Mouse (Mus musculus) ZHBTc4 (cell line): ENCODE data around the gene Patj.

ENCODE experiments used
- DNase-seq: peaks from one replicate; pipeline ENCODE4 v3.0.0-alpha.2; 2011; ENCODE audit warnings: low read depth, low spot score

Gene Patj

DNA sequence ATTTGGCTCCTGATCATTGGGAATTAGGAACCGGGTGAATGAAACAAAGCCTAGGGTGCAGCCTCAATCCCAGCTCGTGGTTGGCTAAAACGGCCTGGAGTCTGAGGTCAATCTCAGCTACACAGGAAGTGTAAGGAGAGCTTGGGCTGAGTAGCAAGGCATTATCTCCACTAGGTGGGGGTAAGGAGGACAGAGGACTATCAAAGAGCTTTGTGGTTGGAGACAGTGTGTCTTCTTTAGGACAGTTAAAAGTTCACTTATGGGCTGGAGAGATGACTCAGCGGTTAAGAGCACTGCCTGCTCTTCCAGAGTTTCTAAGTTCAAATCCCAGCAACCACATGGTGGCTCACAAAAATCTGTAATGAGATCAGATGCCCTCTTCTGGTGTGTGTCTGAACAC lies 329.9 kb downstream of the Patj start:
- DNase-seq = peak; percentile 96

DNA sequence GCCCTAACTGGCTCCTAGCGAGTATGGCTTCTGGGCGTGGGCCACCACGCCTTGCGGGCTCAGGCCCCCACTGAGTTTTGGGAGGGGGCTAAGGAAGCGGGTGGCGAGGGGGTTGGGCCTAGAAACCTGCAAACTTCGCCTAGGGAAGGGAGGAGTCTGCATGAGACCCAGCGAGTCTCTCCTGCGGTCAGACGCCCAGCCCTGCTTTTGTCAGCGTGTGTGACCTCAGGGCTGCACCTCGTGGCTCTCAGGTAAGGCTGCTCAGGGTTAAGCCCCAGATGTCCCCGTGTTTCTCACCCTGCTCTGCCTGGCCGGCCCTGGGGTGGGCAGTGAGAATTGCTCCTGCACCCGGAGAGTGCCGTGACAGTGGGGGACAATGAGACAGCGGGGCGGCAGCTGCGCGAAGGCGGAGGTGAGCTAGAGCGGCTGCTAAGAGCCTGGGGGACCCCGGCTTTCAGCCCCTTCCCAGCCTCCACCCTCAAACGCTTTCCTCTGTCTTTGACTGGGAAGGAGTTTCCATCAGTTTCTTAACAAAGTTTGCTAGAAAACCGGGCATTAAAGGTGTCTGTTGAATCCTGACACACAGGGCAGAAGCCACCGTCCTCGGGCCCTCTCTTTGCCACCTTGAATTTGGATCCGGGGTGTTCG lies 331.1 kb downstream of the Patj start, which contains the start of gene L1td1:
L1td1 (plus strand) TSS at position 145 of the 648 bp plus-strand sequence.
- DNase-seq = peak; percentile 92

DNA sequence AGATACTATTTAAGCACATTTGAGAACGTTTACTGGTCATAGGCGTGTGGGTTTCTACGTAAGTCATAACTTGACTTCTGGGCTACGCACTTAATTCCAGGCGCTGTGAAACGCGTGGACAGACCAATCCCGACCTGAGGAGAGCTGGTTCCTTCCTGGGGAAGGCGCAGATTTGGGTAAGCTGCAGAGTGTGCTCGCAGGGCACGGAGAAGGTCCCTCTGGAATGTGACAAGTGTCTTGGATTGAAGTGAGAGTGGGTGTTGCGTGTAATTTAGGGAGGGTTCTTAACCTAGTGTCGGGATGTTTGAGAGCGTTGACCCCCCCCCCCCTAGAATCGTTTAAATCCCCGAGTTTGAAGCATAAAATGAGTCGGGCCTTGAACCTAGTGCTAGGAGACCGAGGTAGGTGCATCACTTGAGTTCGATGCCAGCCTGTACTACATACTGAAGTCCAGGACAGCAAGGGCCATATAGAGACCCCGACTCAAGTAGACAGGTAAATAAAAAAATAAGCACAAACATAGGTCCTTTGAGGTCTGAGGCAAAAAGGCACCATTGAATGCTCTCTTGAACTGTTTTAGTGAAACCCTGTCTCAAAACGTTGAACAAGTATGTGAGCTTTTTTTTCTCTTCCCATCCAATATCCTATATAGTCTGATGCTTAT lies 331.8 kb downstream of the Patj start:
- DNase-seq = peak; percentile 63

GRCm38 (mm10) chr4:98727959-98728347 lies 332.4 kb downstream of the Patj start:
- DNase-seq = peak; percentile 96

DNA sequence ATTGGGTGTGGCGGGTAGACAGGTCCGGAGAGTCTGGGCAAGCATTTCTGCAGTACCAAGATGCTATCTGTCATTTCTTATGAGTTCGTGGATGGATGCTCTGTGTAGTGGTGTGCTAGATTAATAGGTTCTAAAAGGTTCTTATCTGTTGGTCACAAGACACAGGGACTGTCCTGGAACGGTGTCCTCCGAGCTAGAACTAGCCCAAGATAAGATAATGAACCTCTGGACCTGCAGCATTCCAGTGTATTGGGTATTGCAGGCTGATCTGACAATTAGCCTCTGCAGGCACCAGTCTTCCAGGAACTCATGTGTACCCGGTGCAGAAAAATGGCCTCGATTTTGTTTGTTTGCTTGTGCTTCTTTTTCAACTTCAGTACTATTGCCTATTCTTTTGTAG lies 333.1 kb downstream of the Patj start:
- DNase-seq = no peak

GRCm38 (mm10) chr4:98733660-98734059 lies 338.1 kb downstream of the Patj start:
- DNase-seq = peak; percentile 62

DNA sequence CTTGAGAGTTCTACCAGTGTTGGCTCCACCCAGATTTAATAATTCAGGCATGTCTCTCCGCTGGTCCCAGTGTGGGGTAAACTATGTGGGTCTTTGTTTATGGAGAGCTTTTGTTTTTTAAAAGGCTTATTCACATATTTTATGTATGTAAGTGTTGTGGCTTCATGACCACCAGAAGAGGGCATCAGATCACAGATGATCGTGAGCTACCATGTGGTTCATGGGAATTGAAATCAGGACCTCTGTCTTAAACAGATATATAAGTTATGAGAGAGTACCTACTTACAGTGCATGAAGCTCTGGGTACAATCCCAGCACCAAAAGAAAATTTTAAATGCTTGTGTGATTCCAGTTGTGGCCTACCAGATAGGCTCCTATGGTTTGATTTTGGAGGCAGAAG lies 344.2 kb downstream of the Patj start:
- DNase-seq = no peak

- no peak for DNase-seq
Observed at GRCm38 (mm10) chr4:98743209-98743905, 347.8 kb downstream of the Patj start.

GRCm38 (mm10) chr4:98743906-98744210 lies 348.3 kb downstream of the Patj start:
- peak; percentile 75 for DNase-seq

GRCm38 (mm10) chr4:98754456-98754855 lies 358.9 kb downstream of the Patj start:
- no peak for DNase-seq

DNA sequence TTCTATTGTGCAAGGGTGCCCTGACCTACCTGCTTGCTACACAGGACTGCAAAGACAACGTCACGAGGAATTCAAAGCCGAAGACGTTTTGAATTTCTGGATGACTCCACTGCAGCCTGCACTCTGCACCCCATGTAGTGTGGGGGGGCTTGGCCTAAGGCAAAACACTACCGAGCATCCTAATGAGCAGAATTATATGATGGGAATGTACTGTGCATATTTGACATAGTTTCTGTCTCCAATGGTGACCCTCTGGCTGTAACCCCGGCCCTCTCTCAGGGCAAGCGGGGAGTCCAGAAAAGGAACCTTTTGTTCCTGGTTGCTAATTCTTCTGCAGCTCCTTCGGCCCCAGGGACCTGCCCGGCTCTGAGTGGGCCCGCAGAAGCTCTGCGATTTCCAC lies 360.6 kb downstream of the Patj start:
- DNase-seq = no peak

DNA sequence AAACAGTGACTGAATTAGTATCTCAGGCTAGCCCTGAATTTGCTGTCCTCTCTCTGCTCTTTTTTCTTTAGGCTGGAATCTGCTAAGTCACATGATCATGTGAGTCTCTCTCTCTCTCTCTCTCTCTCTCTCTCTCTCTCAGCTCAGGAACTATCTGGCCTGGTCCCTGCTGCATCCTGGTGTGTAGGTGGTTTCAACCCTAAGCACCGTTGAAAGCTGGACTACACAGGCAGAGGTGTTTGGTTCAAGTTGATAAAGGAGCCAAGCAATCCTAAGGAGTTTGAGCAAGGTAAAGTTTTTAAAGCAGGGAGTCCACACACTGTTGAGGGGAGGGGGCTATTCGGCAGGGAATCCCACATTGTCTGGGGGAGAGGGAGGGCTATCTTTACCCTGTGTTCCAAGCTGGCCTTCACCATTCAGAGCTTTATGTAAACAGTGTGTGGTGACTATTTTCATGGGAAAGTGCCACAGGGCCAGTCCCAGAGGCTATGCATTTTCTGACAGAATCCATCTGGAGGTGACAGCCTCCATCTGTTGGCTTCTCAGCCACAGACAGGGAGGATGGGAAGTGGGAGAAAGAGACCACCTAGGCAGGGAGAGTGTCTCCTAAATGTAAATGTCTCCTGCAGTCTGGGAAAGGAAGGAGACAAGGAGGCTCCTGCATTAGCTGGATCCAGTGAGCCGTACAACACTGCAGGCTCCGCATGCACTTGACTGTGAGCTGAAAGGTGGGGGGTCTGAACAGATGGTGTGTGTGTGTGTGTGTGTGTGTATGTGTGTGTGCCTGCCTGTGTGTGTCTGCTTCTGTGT lies 362.6 kb downstream of the Patj start:
- no peak for DNase-seq

GRCm38 (mm10) chr4:98758872-98759518 lies 363.4 kb downstream of the Patj start:
- no peak for DNase-seq

- peak; percentile 19 for DNase-seq
Observed at GRCm38 (mm10) chr4:98767134-98768133, 371.8 kb downstream of the Patj start.
